7 mouse cellular contexts compared by ENCODE assay signal in the genomic region with DNA sequence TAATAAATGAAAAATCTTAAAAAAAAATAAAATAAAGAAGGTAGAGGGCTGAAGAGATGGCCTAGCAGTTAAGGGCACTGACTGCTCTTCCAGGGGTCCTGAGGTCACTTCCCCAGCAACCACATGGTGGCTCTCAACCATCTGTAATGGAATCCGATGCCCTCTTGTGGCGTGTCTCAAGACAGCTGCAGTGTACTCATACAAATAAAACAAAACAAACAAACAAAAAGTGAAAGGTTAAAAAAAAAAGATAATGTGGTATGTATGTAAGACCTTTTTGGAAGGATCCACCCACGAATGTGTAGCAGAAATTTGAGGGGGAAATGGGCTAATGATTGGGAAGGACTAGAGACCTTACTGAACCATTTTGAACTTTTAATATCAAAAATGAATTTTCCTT. TPM values are rescaled to one million over a fixed set of nuclear protein-coding genes. Genes with fewer than 3 reads are reported as not detected.
DNase-seq lines count a peak whose midpoint lies in the region; ATAC-seq and TF ChIP-seq lines count a peak whose summit lies in the region.

No protein-coding gene starts in this region.

- peak overlapping the region; percentile 66 for H3K27ac ChIP-seq in hindbrain, embryonic 14.5 days
- H3K27ac ChIP-seq in left cerebral cortex, adult 2 months = peak overlapping the region; percentile 81

- H3K4me3 ChIP-seq in hindbrain, embryonic 14.5 days (replicated peaks; ENCODE audit: low read length) = peak overlapping the region; percentile 42
- H3K4me3 ChIP-seq in left cerebral cortex, adult 2 months = peak overlapping the region; percentile 54

- ATAC-seq in activated CD4-positive, CD25-positive, alpha-beta regulatory T cell, adult 4 months = peak; percentile 64
- ATAC-seq in frontal cortex, adult (ENCODE audit: low TSS enrichment) = 0 out of 2 replicates have a peak, but pooled peaks have one; percentile 7
- ATAC-seq in hindbrain, embryonic 14.5 days (ENCODE audit: low FRiP score) = peak; percentile 46
- ATAC-seq in megakaryocyte, adult 5-6 weeks (ENCODE audit: poor library complexity, severe bottlenecking) = peak; percentile 39

- no peaks in the 10 kb centered on the region for H3K27me3 ChIP-seq in hindbrain, embryonic 14.5 days (ENCODE audit: control insufficient read depth, insufficient read depth, low read length)

- peak; percentile 27 for DNase-seq in cerebellum, adult 8-10 months
- DNase-seq in hindbrain, embryonic 14.5 days (ENCODE audit: low spot score) = peak; percentile 56
- DNase-seq in left cerebral cortex, adult 2 months (ENCODE audit: extremely low spot score in 1 of 2, low spot score in 2 of 2) = peak in 1 of 2 experiments; percentile 48
- DNase-seq in right cerebral cortex, postnatal 14 days = peak; percentile 43

- H3K9me3 ChIP-seq in hindbrain, embryonic 14.5 days (ENCODE audit: control insufficient read depth, low read length) = no peaks in the 10 kb centered on the region

- H3K36me3 ChIP-seq in hindbrain, embryonic 14.5 days (replicated peaks; ENCODE audit: control insufficient read depth, insufficient read depth) = peaks cover 2% of the 10 kb centered on the region

- peak; percentile 67 for TF ChIP-seq CTCF in left cerebral cortex, adult 2 months (IDR thresholded peaks at IDR 0.05)

- H3K9ac ChIP-seq in hindbrain, embryonic 14.5 days = peak overlapping the region; percentile 53

- H3K4me2 ChIP-seq in hindbrain, embryonic 14.5 days (replicated peaks) = peak overlapping the region; percentile 56

- no peaks in the 10 kb centered on the region for H3K4me1 ChIP-seq in hindbrain, embryonic 14.5 days (replicated peaks; ENCODE audit: control insufficient read depth, insufficient read depth, low read length)

- intact Hi-C loops in left cerebral cortex, adult 2 months (cut with DNase I) = loop anchor here (5.0 kb wide), 1 partner anchor 571 kb away; no protein-coding TSS in a partner anchor

- 4% methylated on average over 3 of the region's 3 CpGs for WGBS in hindbrain, embryonic 14.5 days

RNA-seq across cellular contexts. Expression of gene Fam151b, which starts 0.5 kb away (rescaled TPM):
- not detected for polyA plus RNA-seq in activated CD4-positive, CD25-positive, alpha-beta regulatory T cell, adult 4 months (2017; shearing (Covaris generic))
- polyA plus RNA-seq in hindbrain, embryonic 14.5 days (2014; fragmentation: Nextera tagmentation; extraction: Ambion mirVana) = not detected in 2 replicates
- 10 to 100 TPM; 10.4 to 10.7 TPM for total RNA-seq in left cerebral cortex, adult 2 months (2021)
- 11.6 and 12.7 TPM in 2 replicates for total RNA-seq in megakaryocyte, adult 5-6 weeks (2015)
- total RNA-seq in megakaryocyte, adult 5-6 weeks (2017) = 7.7 and 12.7 TPM in 2 replicates

RNA-seq across cellular contexts. Expression of gene Zfyve16, which starts 47.3 kb away (rescaled TPM):
- 10 to 100 TPM in 1 of 2 experiments, 1 to 10 TPM in 1; 9.7 to 10.1 TPM for polyA plus RNA-seq in activated CD4-positive, CD25-positive, alpha-beta regulatory T cell, adult 4 months (2017; shearing (Covaris generic))
- polyA plus RNA-seq in hindbrain, embryonic 14.5 days (2014; fragmentation: Nextera tagmentation; extraction: Ambion mirVana) = 13.1 and 13.7 TPM in 2 replicates
- 10 to 100 TPM; 16.7 to 18.4 TPM for total RNA-seq in left cerebral cortex, adult 2 months (2021)
- 11.5 and 13.0 TPM in 2 replicates for total RNA-seq in megakaryocyte, adult 5-6 weeks (2015)
- 10.9 and 14.7 TPM in 2 replicates for total RNA-seq in megakaryocyte, adult 5-6 weeks (2017)

RNA-seq across cellular contexts. Expression of gene Ankrd34b, which starts 57.7 kb away (rescaled TPM):
- polyA plus RNA-seq in activated CD4-positive, CD25-positive, alpha-beta regulatory T cell, adult 4 months (2017; shearing (Covaris generic)) = under 1 TPM in 1 of 2 experiments, not detected in 1; 0.15 TPM
- polyA plus RNA-seq in hindbrain, embryonic 14.5 days (2014; fragmentation: Nextera tagmentation; extraction: Ambion mirVana) = 2.7 and 3.5 TPM in 2 replicates
- total RNA-seq in left cerebral cortex, adult 2 months (2021) = 10 to 100 TPM; 20.5 to 20.7 TPM
- total RNA-seq in megakaryocyte, adult 5-6 weeks (2015) = not detected in 2 replicates
- total RNA-seq in megakaryocyte, adult 5-6 weeks (2017) = not detected in 2 replicates

Comparison
In these comparisons a context has a peak if more than half of its experiments do, and no peak if none do; other contexts are left out.
1. ATAC-seq: peak in every context shown above with its lines; median percentile 64 in activated CD4-positive, CD25-positive, alpha-beta regulatory T cell, adult 4 months; 46 in hindbrain, embryonic 14.5 days; 39 in megakaryocyte, adult 5-6 weeks; 7 in frontal cortex, adult.
2. RNA of gene Ankrd34b, which starts 57.7 kb away (total RNA-seq): 20.5 to 20.7 TPM in left cerebral cortex, adult 2 months; not detected in megakaryocyte, adult 5-6 weeks; every median in the first group is over 10 times any median in the second.